Mouse (Mus musculus) testis, adult 2 months (tissue): ENCODE data around the gene Cfap100.

Experiments used
- CTCF ChIP-seq: fragments of 200-500 bp; IDR thresholded peaks from 2 replicates; pipeline ENCODE4 v1.5.1; 2012; ENCODE audit warnings: low read depth, mild to moderate bottlenecking, inconsistent platforms, low read length, moderate library complexity; ENCODE audit not compliant: control insufficient read depth, insufficient read depth, insufficient replicate concordance
- POLR2A ChIP-seq: fragments of 200-500 bp; IDR thresholded peaks from 2 replicates; pipeline ENCODE4 v1.6.1; 2012; ENCODE audit warnings: low read depth, mild to moderate bottlenecking, inconsistent platforms, low read length, moderate library complexity; ENCODE audit not compliant: control insufficient read depth

DNA sequence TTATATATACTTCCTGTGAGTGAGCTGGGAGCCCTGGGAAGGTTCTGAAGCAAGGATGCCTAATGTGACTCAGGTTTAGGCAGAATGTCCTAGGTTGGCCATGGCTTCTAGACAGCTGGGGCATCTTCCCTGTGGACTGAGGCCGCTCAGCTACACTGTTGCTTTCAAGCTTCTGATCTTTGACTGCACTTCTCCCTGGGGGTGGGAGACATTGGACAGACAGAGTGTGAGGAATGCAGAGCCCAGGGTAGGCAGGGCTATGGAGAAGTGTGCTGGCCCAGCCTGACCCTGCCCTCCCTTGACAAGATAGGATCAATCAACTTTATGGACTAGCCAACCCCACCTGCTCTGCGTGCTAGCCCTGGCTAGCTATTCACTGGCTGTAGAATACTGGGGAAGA lies 32.6 kb upstream of the Cfap100 start:
- TF ChIP-seq CTCF = no peak
- TF ChIP-seq POLR2A = no peak
